Mouse (Mus musculus) cerebellum, adult 2 months (tissue): ENCODE data around the gene Ube2j2.

Source experiments
- CTCF ChIP-seq: fragments of 200-500 bp; IDR thresholded peaks from 2 replicates; pipeline ENCODE4 v1.5.1; 2011; ENCODE audit warnings: low read depth, mild to moderate bottlenecking, control low read depth, low read length, moderate library complexity, borderline replicate concordance; ENCODE audit not compliant: insufficient read depth
- POLR2A ChIP-seq: fragments of 200-500 bp; IDR thresholded peaks from 2 replicates; pipeline ENCODE4 v1.6.1; 2011; ENCODE audit warnings: low read length, control low read depth, borderline replicate concordance; ENCODE audit not compliant: insufficient read depth

DNA sequence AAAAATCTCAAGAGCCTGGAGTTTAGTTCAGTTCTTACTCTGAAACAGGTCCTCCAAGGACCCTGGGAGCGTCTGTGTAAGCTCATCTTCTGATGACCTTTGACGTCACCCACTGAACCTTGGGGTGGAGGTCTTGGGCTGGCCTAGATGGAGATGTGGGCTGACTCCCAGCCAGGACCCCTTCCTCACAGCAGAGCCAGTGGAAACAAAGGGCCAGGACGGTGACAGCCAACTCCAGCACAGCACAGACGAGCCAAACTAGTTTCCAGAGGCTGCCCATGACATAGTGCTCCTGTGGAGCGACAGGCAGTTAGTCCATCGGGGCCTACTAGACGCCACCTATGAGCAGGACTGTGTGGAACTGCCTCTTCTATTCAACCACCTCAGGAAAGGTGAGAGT is 35.4 kb upstream of the Ube2j2 start:
- no peak for TF ChIP-seq POLR2A
- TF ChIP-seq CTCF, result no peak
